Mouse (Mus musculus) stomach, embryonic 16.5 days (tissue): Measurements from ENCODE around the gene Ugt1a7c. TPM values are rescaled to one million over a fixed set of nuclear protein-coding genes. Genes with fewer than 3 reads are reported as not detected.

Source experiments
- ATAC-seq: fragments of 200-750 bp; cut with Nextera tagmentation; 2 replicates; pipeline ENCODE4 v1.8.0; 2017; ENCODE audit warnings: moderate number of reproducible peaks, moderate TSS enrichment; ENCODE audit not compliant: insufficient read depth, low FRiP score
- H3K27ac ChIP-seq: fragments of 300-500 bp; sonication (generic); 2 replicates; pipeline ENCODE4 v1.5.1; 2014; ENCODE audit warnings: low read length
- H3K27me3 ChIP-seq: fragments of 300-500 bp; sonication (generic); 2 replicates; pipeline ENCODE4 v1.6.1; 2014; ENCODE audit warnings: low read length, control low read depth, mixed read lengths; ENCODE audit not compliant: control insufficient read depth, insufficient read depth
- H3K36me3 ChIP-seq: fragments of 300-500 bp; sonication (generic); 2 replicates; pipeline ENCODE4 v1.6.1; 2014; ENCODE audit warnings: low read length; ENCODE audit not compliant: control insufficient read depth, insufficient read depth
- H3K4me1 ChIP-seq: fragments of 300-500 bp; sonication (generic); 2 replicates; pipeline ENCODE4 v1.6.1; 2014; ENCODE audit warnings: low read length, control low read depth, mixed read lengths; ENCODE audit not compliant: control insufficient read depth, insufficient read depth
- H3K4me2 ChIP-seq: fragments of 300-500 bp; sonication (generic); 2 replicates; pipeline ENCODE4 v1.6.1; 2014; ENCODE audit warnings: low read depth, low read length, mixed read lengths
- H3K4me3 ChIP-seq: fragments of 300-500 bp; sonication (generic); replicated peaks from 2 replicates; pipeline ENCODE4 v1.5.1; 2014; ENCODE audit warnings: mild to moderate bottlenecking, low read length
- H3K9ac ChIP-seq: fragments of 300-500 bp; sonication (generic); 2 replicates; pipeline ENCODE4 v1.6.1; 2014; ENCODE audit warnings: low read length
- H3K9me3 ChIP-seq: fragments of 300-500 bp; sonication (generic); replicated peaks from 2 replicates; pipeline ENCODE4 v1.6.1; 2016; ENCODE audit warnings: low read length, control low read depth; ENCODE audit not compliant: control insufficient read depth
- WGBS: fragments of 180-500 bp; shearing (Covaris S2); extraction: QIAGEN DNeasy Blood & Tissue Kit; methylation state at CpG from one replicate; pipeline ENCODE4 v1.1.7; 2014; 5-methylcytosine and 5-hydroxymethylcytosine counted together
- polyA plus RNA-seq: library from polyadenylated mRNA; unstranded; fragments of >200 nt; fragmentation: Nextera tagmentation; extraction: Ambion mirVana; gene quantifications from 2 replicates; pipeline ENCODE4 v1.2.1, GENCODE M21; 2015

Ugt1a7c gene
- polyA plus RNA-seq, 1 experiment from 2014 or later: 15.8 TPM

- no peak overlapping the region for H3K4me2 ChIP-seq
- H3K27me3 ChIP-seq: no peaks in the 10 kb centered on the region
- no peaks in the 10 kb centered on the region for H3K4me1 ChIP-seq
- H3K4me3 ChIP-seq: no peak overlapping the region
- H3K9ac ChIP-seq: no peak overlapping the region
- no peak for ATAC-seq
- no peak overlapping the region for H3K27ac ChIP-seq
- no peaks in the 10 kb centered on the region for H3K36me3 ChIP-seq
- peaks cover 58% of the 10 kb centered on the region for H3K9me3 ChIP-seq
- 77% methylated on average over 2 of the region's 2 CpGs for WGBS
These were observed 119.6 kb downstream of the Ugt1a7c start for GRCm38 (mm10) chr1:88214462-88214952.

GRCm38 (mm10) chr1:88215466-88216380, 120.9 kb downstream of the Ugt1a7c start:
- 70% methylated on average over 10 of the region's 10 CpGs for WGBS
- Histone ChIP-seq H3K4me3 (no peak overlapping the region), H3K4me1 (no peaks in the 10 kb centered on the region), H3K9ac (no peak overlapping the region), H3K4me2 (no peak overlapping the region), H3K27ac (no peak overlapping the region), H3K27me3 (no peaks in the 10 kb centered on the region), H3K9me3 (peaks cover 58% of the 10 kb centered on the region), H3K36me3 (no peaks in the 10 kb centered on the region)
- no peak for ATAC-seq

GRCm38 (mm10) chr1:88216551-88216950, 121.7 kb downstream of the Ugt1a7c start:
- Histone ChIP-seq H3K4me3 (no peak overlapping the region), H3K27ac (no peak overlapping the region), H3K4me2 (no peak overlapping the region), H3K9ac (no peak overlapping the region), H3K4me1 (no peaks in the 10 kb centered on the region), H3K9me3 (peaks cover 55% of the 10 kb centered on the region), H3K36me3 (no peaks in the 10 kb centered on the region), H3K27me3 (no peaks in the 10 kb centered on the region)
- 56% methylated on average over 2 of the region's 2 CpGs for WGBS
- ATAC-seq: no peak

- Histone ChIP-seq H3K9ac (no peak overlapping the region), H3K27me3 (no peaks in the 10 kb centered on the region), H3K4me2 (no peak overlapping the region), H3K4me1 (no peaks in the 10 kb centered on the region), H3K9me3 (peaks cover 49% of the 10 kb centered on the region), H3K27ac (no peak overlapping the region), H3K4me3 (no peak overlapping the region), H3K36me3 (no peaks in the 10 kb centered on the region)
- WGBS: 64% methylated on average over 2 of the region's 2 CpGs
- ATAC-seq: no peak
These were observed 122.3 kb downstream of the Ugt1a7c start for GRCm38 (mm10) chr1:88217144-88217543.

- Histone ChIP-seq H3K9me3 (peaks cover 45% of the 10 kb centered on the region), H3K9ac (no peak overlapping the region), H3K27ac (no peak overlapping the region), H3K4me3 (no peak overlapping the region), H3K4me1 (no peaks in the 10 kb centered on the region), H3K4me2 (no peak overlapping the region), H3K27me3 (no peaks in the 10 kb centered on the region), H3K36me3 (no peaks in the 10 kb centered on the region)
- 37% methylated on average over 3 of the region's 3 CpGs for WGBS
- no peak for ATAC-seq
These were observed 122.7 kb downstream of the Ugt1a7c start for GRCm38 (mm10) chr1:88217576-88217975.

- no peak overlapping the region for H3K4me2 ChIP-seq
- H3K27me3 ChIP-seq: no peaks in the 10 kb centered on the region
- ATAC-seq: no peak
- 73% methylated on average over 9 of the region's 9 CpGs for WGBS
- H3K4me3 ChIP-seq: no peak overlapping the region
- no peak overlapping the region for H3K9ac ChIP-seq
- no peaks in the 10 kb centered on the region for H3K4me1 ChIP-seq
- no peaks in the 10 kb centered on the region for H3K36me3 ChIP-seq
- no peak overlapping the region for H3K27ac ChIP-seq
- H3K9me3 ChIP-seq: peaks cover 41% of the 10 kb centered on the region
These were observed 123.2 kb downstream of the Ugt1a7c start for GRCm38 (mm10) chr1:88218051-88218450.

- no peaks in the 10 kb centered on the region for H3K36me3 ChIP-seq
- H3K4me3 ChIP-seq: no peak overlapping the region
- no peaks in the 10 kb centered on the region for H3K27me3 ChIP-seq
- ATAC-seq: no peak
- no peak overlapping the region for H3K9ac ChIP-seq
- H3K4me1 ChIP-seq: no peaks in the 10 kb centered on the region
- no peak overlapping the region for H3K27ac ChIP-seq
- peaks cover 35% of the 10 kb centered on the region for H3K9me3 ChIP-seq
- no peak overlapping the region for H3K4me2 ChIP-seq
- 50% methylated on average over 4 of the region's 4 CpGs for WGBS
These were observed 123.7 kb downstream of the Ugt1a7c start for GRCm38 (mm10) chr1:88218591-88218990.

- H3K4me3 ChIP-seq: no peak overlapping the region
- peaks cover 31% of the 10 kb centered on the region for H3K9me3 ChIP-seq
- no peak overlapping the region for H3K9ac ChIP-seq
- no peak overlapping the region for H3K4me2 ChIP-seq
- no peak overlapping the region for H3K27ac ChIP-seq
- no peak for ATAC-seq
- 22% methylated on average over 1 of the region's 1 CpGs for WGBS
- H3K4me1 ChIP-seq: no peaks in the 10 kb centered on the region
- no peaks in the 10 kb centered on the region for H3K36me3 ChIP-seq
- H3K27me3 ChIP-seq: no peaks in the 10 kb centered on the region
These were observed 124.2 kb downstream of the Ugt1a7c start for GRCm38 (mm10) chr1:88219054-88219453.

- no peak overlapping the region for H3K9ac ChIP-seq
- H3K9me3 ChIP-seq: peaks cover 21% of the 10 kb centered on the region
- H3K4me2 ChIP-seq: no peak overlapping the region
- H3K4me1 ChIP-seq: no peaks in the 10 kb centered on the region
- no peak overlapping the region for H3K27ac ChIP-seq
- H3K27me3 ChIP-seq: no peaks in the 10 kb centered on the region
- ATAC-seq: no peak
- no peak overlapping the region for H3K4me3 ChIP-seq
- H3K36me3 ChIP-seq: no peaks in the 10 kb centered on the region
These were observed 125.5 kb downstream of the Ugt1a7c start for GRCm38 (mm10) chr1:88220336-88220735.
